Mouse (Mus musculus) hindbrain, embryonic 15.5 days (tissue): ENCODE measurements at regions not wholly inside any gene's neighbourhood (a gene's known extent, or its start where the extent isn't known, plus 50 kb on each side); places are given as distances from the start of the nearest gene placed in this dataset.
A peak's percentile ranks its signal among the peaks of the same experiment; 100 is the strongest.

Experiments
- ATAC-seq: fragments of 200-750 bp; cut with Nextera tagmentation; 2 replicates; pipeline ENCODE4 v1.8.0; 2017; ENCODE audit warnings: low read depth, moderate number of reproducible peaks, moderate TSS enrichment; ENCODE audit not compliant: low FRiP score
- H3K27ac ChIP-seq: fragments of 300-500 bp; sonication (generic); replicated peaks from 2 replicates; pipeline ENCODE4 v1.5.1; 2015; ENCODE audit warnings: mild to moderate bottlenecking, inconsistent platforms
- H3K27me3 ChIP-seq: fragments of 300-500 bp; sonication (generic); 2 replicates; pipeline ENCODE4 v1.6.1; 2015; ENCODE audit warnings: control low read depth, inconsistent platforms
- H3K36me3 ChIP-seq: fragments of 300-500 bp; sonication (generic); 2 replicates; pipeline ENCODE4 v1.6.1; 2015; ENCODE audit warnings: control low read depth, inconsistent platforms
- H3K4me1 ChIP-seq: fragments of 300-500 bp; sonication (generic); replicated peaks from 2 replicates; pipeline ENCODE4 v1.6.1; 2015; ENCODE audit warnings: control low read depth, inconsistent platforms
- H3K4me2 ChIP-seq: fragments of 300-500 bp; sonication (generic); 2 replicates; pipeline ENCODE4 v1.6.1; 2015; ENCODE audit warnings: moderate library complexity, mild to moderate bottlenecking, inconsistent platforms
- H3K4me3 ChIP-seq: fragments of 300-500 bp; sonication (generic); 2 replicates; pipeline ENCODE4 v1.5.1; 2015; ENCODE audit warnings: mild to moderate bottlenecking, inconsistent platforms
- H3K9ac ChIP-seq: fragments of 300-500 bp; sonication (generic); 2 replicates; pipeline ENCODE4 v1.6.1; 2015; ENCODE audit warnings: inconsistent platforms
- H3K9me3 ChIP-seq: fragments of 300-500 bp; sonication (generic); 2 replicates; pipeline ENCODE4 v1.6.1; 2016; ENCODE audit warnings: control low read depth, inconsistent platforms
- WGBS: fragments of 180-500 bp; shearing (Covaris S2); methylation state at CpG from one replicate; pipeline ENCODE4 v1.1.7; 2015; 5-methylcytosine and 5-hydroxymethylcytosine counted together

- H3K27me3 ChIP-seq: no peaks in the 10 kb centered on the region
Observed at GRCm38 (mm10) chr6:107730294-107730693, 200.7 kb downstream of the Lrrn1 start.

GRCm38 (mm10) chr6:107734773-107735172, 205.2 kb downstream of the Lrrn1 start:
- Histone ChIP-seq H3K9me3 (no peaks in the 10 kb centered on the region), H3K4me1 (no peaks in the 10 kb centered on the region), H3K4me3 (no peak overlapping the region), H3K27ac (no peak overlapping the region), H3K36me3 (no peaks in the 10 kb centered on the region), H3K9ac (no peak overlapping the region), H3K4me2 (no peak overlapping the region), H3K27me3 (no peaks in the 10 kb centered on the region)
- WGBS: 91% methylated on average over 1 of the region's 1 CpGs
- ATAC-seq: no peak

More at GRCm38 (mm10) chr6:107730294-107730693, 200.7 kb downstream of the Lrrn1 start:
- Histone ChIP-seq H3K4me2 (no peak overlapping the region), H3K9me3 (no peaks in the 10 kb centered on the region), H3K9ac (no peak overlapping the region), H3K36me3 (no peaks in the 10 kb centered on the region), H3K4me1 (no peaks in the 10 kb centered on the region), H3K27ac (no peak overlapping the region), H3K4me3 (no peak overlapping the region)
- no peak for ATAC-seq
- WGBS: 88% methylated on average over 4 of the region's 4 CpGs

GRCm38 (mm10) chr6:107749111-107749736, 219.7 kb downstream of the Lrrn1 start:
- Histone ChIP-seq H3K9me3 (no peaks in the 10 kb centered on the region), H3K4me2 (no peak overlapping the region), H3K27me3 (no peaks in the 10 kb centered on the region), H3K4me1 (no peaks in the 10 kb centered on the region), H3K9ac (no peak overlapping the region), H3K27ac (no peak overlapping the region), H3K4me3 (no peak overlapping the region), H3K36me3 (no peaks in the 10 kb centered on the region)
- no peak for ATAC-seq
- WGBS: 75% methylated on average over 5 of the region's 5 CpGs

GRCm38 (mm10) chr6:107749794-107750193, 220.2 kb downstream of the Lrrn1 start:
- Histone ChIP-seq H3K9me3 (no peaks in the 10 kb centered on the region), H3K27me3 (no peaks in the 10 kb centered on the region), H3K4me1 (no peaks in the 10 kb centered on the region), H3K9ac (no peak overlapping the region), H3K4me3 (no peak overlapping the region), H3K27ac (no peak overlapping the region), H3K4me2 (no peak overlapping the region), H3K36me3 (no peaks in the 10 kb centered on the region)
- 37% methylated on average over 2 of the region's 2 CpGs for WGBS
- peak; percentile 68 for ATAC-seq

GRCm38 (mm10) chr6:107752156-107752555, 222.6 kb downstream of the Lrrn1 start:
- H3K27ac ChIP-seq: no peak overlapping the region
- ATAC-seq: no peak
- H3K4me3 ChIP-seq: no peak overlapping the region
- no peak overlapping the region for H3K4me2 ChIP-seq
- 71% methylated on average over 1 of the region's 1 CpGs for WGBS
- H3K4me1 ChIP-seq: no peaks in the 10 kb centered on the region
- H3K9ac ChIP-seq: no peak overlapping the region
- H3K9me3 ChIP-seq: no peaks in the 10 kb centered on the region
- H3K36me3 ChIP-seq: no peaks in the 10 kb centered on the region
- H3K27me3 ChIP-seq: no peaks in the 10 kb centered on the region

- ATAC-seq: no peak
- no peaks in the 10 kb centered on the region for H3K9me3 ChIP-seq
- H3K4me3 ChIP-seq: no peak overlapping the region
- H3K4me2 ChIP-seq: no peak overlapping the region
- 69% methylated on average over 2 of the region's 2 CpGs for WGBS
- no peak overlapping the region for H3K27ac ChIP-seq
- no peak overlapping the region for H3K9ac ChIP-seq
- H3K4me1 ChIP-seq: no peaks in the 10 kb centered on the region
- no peaks in the 10 kb centered on the region for H3K36me3 ChIP-seq
- no peaks in the 10 kb centered on the region for H3K27me3 ChIP-seq
Observed at GRCm38 (mm10) chr6:107755158-107755557, 225.6 kb downstream of the Lrrn1 start.

- no peak for ATAC-seq
- no peaks in the 10 kb centered on the region for H3K27me3 ChIP-seq
- no peaks in the 10 kb centered on the region for H3K36me3 ChIP-seq
- no peak overlapping the region for H3K4me3 ChIP-seq
- H3K9me3 ChIP-seq: no peaks in the 10 kb centered on the region
- H3K9ac ChIP-seq: no peak overlapping the region
- H3K4me1 ChIP-seq: no peaks in the 10 kb centered on the region
- WGBS: 59% methylated on average over 11 of the region's 11 CpGs
- H3K27ac ChIP-seq: no peak overlapping the region
- H3K4me2 ChIP-seq: no peak overlapping the region
Observed at GRCm38 (mm10) chr6:107770834-107771470, 241.4 kb downstream of the Lrrn1 start.

- Histone ChIP-seq H3K4me1 (no peaks in the 10 kb centered on the region), H3K27me3 (no peaks in the 10 kb centered on the region), H3K9me3 (no peaks in the 10 kb centered on the region), H3K36me3 (no peaks in the 10 kb centered on the region), H3K27ac (no peak overlapping the region), H3K4me3 (no peak overlapping the region), H3K4me2 (no peak overlapping the region), H3K9ac (no peak overlapping the region)
- ATAC-seq: no peak
- WGBS: 86% methylated on average over 2 of the region's 2 CpGs
Observed at GRCm38 (mm10) chr6:107784998-107785397, 255.4 kb downstream of the Lrrn1 start.

GRCm38 (mm10) chr6:107788224-107788893, 258.8 kb downstream of the Lrrn1 start:
- no peak for ATAC-seq
- Histone ChIP-seq H3K9me3 (no peaks in the 10 kb centered on the region), H3K9ac (no peak overlapping the region), H3K27ac (no peak overlapping the region), H3K4me3 (no peak overlapping the region), H3K4me1 (no peaks in the 10 kb centered on the region), H3K27me3 (no peaks in the 10 kb centered on the region), H3K36me3 (no peaks in the 10 kb centered on the region), H3K4me2 (no peak overlapping the region)
- 77% methylated on average over 2 of the region's 2 CpGs for WGBS

- Histone ChIP-seq H3K27ac (no peak overlapping the region), H3K4me2 (no peak overlapping the region), H3K4me3 (no peak overlapping the region), H3K27me3 (no peaks in the 10 kb centered on the region), H3K36me3 (no peaks in the 10 kb centered on the region), H3K4me1 (no peaks in the 10 kb centered on the region), H3K9ac (no peak overlapping the region), H3K9me3 (no peaks in the 10 kb centered on the region)
- 76% methylated on average over 2 of the region's 2 CpGs for WGBS
- ATAC-seq: no peak
Observed at GRCm38 (mm10) chr6:107797845-107798244, 267.0 kb upstream of the Setmar start.

- no peak for ATAC-seq
- H3K9me3 ChIP-seq: no peaks in the 10 kb centered on the region
- no peaks in the 10 kb centered on the region for H3K27me3 ChIP-seq
- no peak overlapping the region for H3K4me2 ChIP-seq
- no peaks in the 10 kb centered on the region for H3K36me3 ChIP-seq
- H3K4me3 ChIP-seq: no peak overlapping the region
- H3K4me1 ChIP-seq: no peaks in the 10 kb centered on the region
- no peak overlapping the region for H3K27ac ChIP-seq
- H3K9ac ChIP-seq: no peak overlapping the region
Observed at GRCm38 (mm10) chr6:107803056-107803455, 261.8 kb upstream of the Setmar start.
